Mouse (Mus musculus): ENCODE measurements around the gene Abi3bp. TPM values are rescaled to one million over a fixed set of nuclear protein-coding genes. Genes with fewer than 3 reads are reported as not detected.
A peak's percentile ranks its signal among the peaks of the same experiment; 100 is the strongest.

The Abi3bp gene
- 18.9 and 21.3 TPM in 2 replicates for polyA plus RNA-seq (2015; fragmentation: Nextera tagmentation; extraction: Ambion mirVana)

- H3K9ac ChIP-seq (ENCODE audit: low read length), result peak within 1 kb of the TSS; percentile 55
- H3K4me3 ChIP-seq (ENCODE audit: low read length), result peak within 1 kb of the TSS; percentile 50
- no peaks in the 10 kb centered on the region for H3K9me3 ChIP-seq (ENCODE audit: control insufficient read depth, low read length)
- peak; percentile 85 for ATAC-seq (ENCODE audit: low read depth)
- H3K27ac ChIP-seq (ENCODE audit: low read length), result peak within 1 kb of the TSS; percentile 75
- no peaks in the 10 kb centered on the region for H3K4me1 ChIP-seq (replicated peaks; ENCODE audit: control insufficient read depth, insufficient read depth, low read length)
- no peaks in the 10 kb centered on the region for H3K36me3 ChIP-seq (ENCODE audit: control insufficient read depth, insufficient read depth, low read length)
- peak within 1 kb of the TSS; percentile 62 for H3K4me2 ChIP-seq (ENCODE audit: low read depth, low read length)
- 18% methylated on average over 11 of the region's 11 CpGs for WGBS
- no peaks in the 10 kb centered on the region for H3K27me3 ChIP-seq (ENCODE audit: control insufficient read depth, insufficient read depth, low read depth, low read length)
These were observed at the start of gene Abi3bp for GRCm38 (mm10) chr16:56477677-56478574. Gene Abi3bp, plus strand, starts transcription at chr16:56477878.

DNA sequence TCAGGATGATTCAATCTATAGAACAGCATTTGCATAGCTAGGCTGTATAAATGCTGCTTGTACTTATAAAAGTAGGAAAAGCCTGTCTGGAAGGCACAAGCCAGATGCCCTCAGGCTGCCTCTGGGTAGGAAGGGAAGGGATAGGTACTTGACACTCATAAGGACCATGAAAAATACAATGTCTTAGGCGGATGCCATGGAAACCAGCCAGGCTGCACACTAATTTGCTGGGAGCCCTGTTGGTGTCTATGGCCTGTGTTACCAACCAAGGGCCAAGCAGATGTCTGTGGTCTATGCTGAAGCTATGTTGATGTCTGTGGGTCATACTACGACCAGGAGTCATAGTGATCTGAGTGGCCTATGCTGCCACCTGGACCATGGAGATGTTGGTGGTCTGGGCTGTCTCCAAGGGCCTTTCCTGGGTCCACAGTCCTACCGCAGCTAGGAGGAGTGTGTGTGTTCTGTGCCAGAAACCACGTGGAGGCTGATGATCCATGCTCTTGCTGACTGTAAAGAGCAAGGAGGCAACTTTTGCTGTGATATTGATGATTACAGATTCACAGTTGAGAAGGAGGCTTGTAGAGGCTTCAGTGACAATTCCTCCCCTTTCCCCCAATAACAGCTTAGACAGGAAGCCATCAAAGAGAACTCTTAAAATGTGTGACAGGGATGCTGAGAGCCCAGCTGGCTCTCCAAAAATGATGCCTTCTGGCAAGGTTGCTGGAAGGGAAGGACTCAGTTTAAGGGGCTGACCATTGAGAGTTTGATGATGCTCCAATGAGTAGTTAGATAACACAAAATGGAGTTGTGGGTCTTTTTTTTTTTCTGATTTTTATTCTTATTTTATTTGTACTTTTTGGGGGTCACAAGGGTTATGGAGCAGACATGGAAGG lies 42.1 kb upstream of the Abi3bp start:
- Histone ChIP-seq H3K9ac (ENCODE audit: low read length) (no peak overlapping the region), H3K4me1 (replicated peaks; ENCODE audit: control insufficient read depth, insufficient read depth, low read length) (no peaks in the 10 kb centered on the region), H3K9me3 (ENCODE audit: control insufficient read depth, low read length) (no peaks in the 10 kb centered on the region), H3K27ac (ENCODE audit: low read length) (no peak overlapping the region), H3K4me3 (ENCODE audit: low read length) (no peak overlapping the region), H3K4me2 (ENCODE audit: low read depth, low read length) (no peak overlapping the region), H3K27me3 (ENCODE audit: control insufficient read depth, insufficient read depth, low read depth, low read length) (no peaks in the 10 kb centered on the region), H3K36me3 (ENCODE audit: control insufficient read depth, insufficient read depth, low read length) (no peaks in the 10 kb centered on the region)
- 67% methylated on average over 4 of the region's 4 CpGs for WGBS
- ATAC-seq (ENCODE audit: low read depth), result no peak

DNA sequence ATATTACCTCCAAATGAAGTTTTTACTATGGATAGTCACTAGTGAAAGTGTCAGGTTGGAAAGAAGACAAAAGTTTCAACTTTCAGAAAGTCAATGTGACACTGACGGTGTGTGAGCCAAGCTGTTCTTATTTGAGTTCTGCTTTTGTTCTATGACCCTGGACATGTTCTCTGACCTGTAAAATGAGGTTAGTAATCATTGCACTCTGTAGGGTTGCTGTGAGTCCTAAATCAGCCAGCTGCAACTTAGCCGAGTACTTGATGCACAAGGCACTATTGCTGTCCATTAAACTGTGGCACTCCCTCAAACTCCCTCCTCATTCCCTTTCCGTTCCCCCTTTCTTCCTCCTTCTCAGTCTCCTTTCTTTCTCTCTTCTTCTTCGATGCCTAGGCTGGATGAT lies 37.4 kb upstream of the Abi3bp start:
- Histone ChIP-seq H3K4me3 (ENCODE audit: low read length) (no peak overlapping the region), H3K4me1 (replicated peaks; ENCODE audit: control insufficient read depth, insufficient read depth, low read length) (no peaks in the 10 kb centered on the region), H3K9me3 (ENCODE audit: control insufficient read depth, low read length) (no peaks in the 10 kb centered on the region), H3K4me2 (ENCODE audit: low read depth, low read length) (no peak overlapping the region), H3K27ac (ENCODE audit: low read length) (no peak overlapping the region), H3K36me3 (ENCODE audit: control insufficient read depth, insufficient read depth, low read length) (no peaks in the 10 kb centered on the region), H3K27me3 (ENCODE audit: control insufficient read depth, insufficient read depth, low read depth, low read length) (no peaks in the 10 kb centered on the region), H3K9ac (ENCODE audit: low read length) (no peak overlapping the region)
- WGBS, result 88% methylated on average over 4 of the region's 4 CpGs
- ATAC-seq (ENCODE audit: low read depth), result no peak

DNA sequence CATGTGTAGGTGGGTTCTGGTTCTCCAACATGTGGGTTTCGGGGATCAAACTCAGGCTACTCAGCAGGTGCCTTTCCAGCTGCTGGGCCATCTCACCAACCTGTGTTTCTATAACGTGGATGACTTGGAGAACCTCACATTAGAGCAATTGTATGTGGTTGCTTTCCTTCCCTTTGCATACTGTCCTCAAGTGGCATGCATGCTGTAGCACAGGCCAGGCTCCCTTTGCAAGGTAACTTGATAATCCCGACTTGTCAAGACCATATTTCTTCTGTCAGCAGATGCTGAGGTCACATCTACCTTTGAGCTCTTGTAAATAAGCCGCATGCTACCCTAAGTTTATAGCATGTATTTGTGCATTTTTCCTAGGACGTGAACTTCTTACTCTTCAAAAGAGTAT lies 36.6 kb upstream of the Abi3bp start:
- Histone ChIP-seq H3K9me3 (ENCODE audit: control insufficient read depth, low read length) (no peaks in the 10 kb centered on the region), H3K36me3 (ENCODE audit: control insufficient read depth, insufficient read depth, low read length) (no peaks in the 10 kb centered on the region), H3K4me2 (ENCODE audit: low read depth, low read length) (no peak overlapping the region), H3K4me3 (ENCODE audit: low read length) (no peak overlapping the region), H3K9ac (ENCODE audit: low read length) (no peak overlapping the region), H3K4me1 (replicated peaks; ENCODE audit: control insufficient read depth, insufficient read depth, low read length) (no peaks in the 10 kb centered on the region), H3K27ac (ENCODE audit: low read length) (no peak overlapping the region), H3K27me3 (ENCODE audit: control insufficient read depth, insufficient read depth, low read depth, low read length) (no peaks in the 10 kb centered on the region)
- 71% methylated on average over 5 of the region's 5 CpGs for WGBS
- ATAC-seq (ENCODE audit: low read depth), result no peak

- WGBS, result 44% methylated on average over 7 of the region's 7 CpGs
- ATAC-seq (ENCODE audit: low read depth), result no peak
- Histone ChIP-seq H3K9ac (ENCODE audit: low read length) (no peak overlapping the region), H3K27ac (ENCODE audit: low read length) (no peak overlapping the region), H3K4me2 (ENCODE audit: low read depth, low read length) (no peak overlapping the region), H3K9me3 (ENCODE audit: control insufficient read depth, low read length) (no peaks in the 10 kb centered on the region), H3K36me3 (ENCODE audit: control insufficient read depth, insufficient read depth, low read length) (no peaks in the 10 kb centered on the region), H3K4me1 (replicated peaks; ENCODE audit: control insufficient read depth, insufficient read depth, low read length) (no peaks in the 10 kb centered on the region), H3K27me3 (ENCODE audit: control insufficient read depth, insufficient read depth, low read depth, low read length) (no peaks in the 10 kb centered on the region), H3K4me3 (ENCODE audit: low read length) (no peak overlapping the region)
These were observed 35.9 kb upstream of the Abi3bp start for GRCm38 (mm10) chr16:56441658-56442344.

DNA sequence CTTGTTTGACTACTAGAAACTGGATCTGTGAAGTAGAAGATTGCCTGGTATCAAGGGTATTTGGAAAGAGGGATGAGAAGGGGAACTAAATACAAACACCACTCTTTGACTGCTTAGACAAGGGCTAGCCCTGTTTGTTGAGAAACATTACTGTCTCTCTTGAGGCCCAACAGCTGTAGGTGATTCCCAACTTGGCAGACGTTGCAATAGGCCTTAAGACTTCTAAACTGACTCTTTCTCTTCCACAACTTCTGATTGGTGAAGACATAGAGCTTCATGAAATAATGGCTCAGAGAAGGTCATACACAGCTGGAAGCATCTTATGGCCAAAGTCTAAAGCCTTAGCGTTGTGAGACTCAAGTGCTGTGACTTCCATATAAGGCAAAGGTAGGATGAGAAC lies 26.2 kb upstream of the Abi3bp start:
- Histone ChIP-seq H3K4me1 (replicated peaks; ENCODE audit: control insufficient read depth, insufficient read depth, low read length) (no peaks in the 10 kb centered on the region), H3K4me2 (ENCODE audit: low read depth, low read length) (no peak overlapping the region), H3K9ac (ENCODE audit: low read length) (no peak overlapping the region), H3K27ac (ENCODE audit: low read length) (no peak overlapping the region), H3K27me3 (ENCODE audit: control insufficient read depth, insufficient read depth, low read depth, low read length) (no peaks in the 10 kb centered on the region), H3K9me3 (ENCODE audit: control insufficient read depth, low read length) (peaks cover 3% of the 10 kb centered on the region; the same call in 1 of the 2 replicates), H3K4me3 (ENCODE audit: low read length) (no peak overlapping the region), H3K36me3 (ENCODE audit: control insufficient read depth, insufficient read depth, low read length) (no peaks in the 10 kb centered on the region)
- no peak for ATAC-seq (ENCODE audit: low read depth)
- WGBS, result 52% methylated on average over 2 of the region's 2 CpGs

- Histone ChIP-seq H3K9ac (ENCODE audit: low read length) (no peak overlapping the region), H3K4me2 (ENCODE audit: low read depth, low read length) (no peak overlapping the region), H3K27ac (ENCODE audit: low read length) (no peak overlapping the region), H3K36me3 (ENCODE audit: control insufficient read depth, insufficient read depth, low read length) (no peaks in the 10 kb centered on the region), H3K9me3 (ENCODE audit: control insufficient read depth, low read length) (peaks cover 3% of the 10 kb centered on the region; the same call in 1 of the 2 replicates), H3K27me3 (ENCODE audit: control insufficient read depth, insufficient read depth, low read depth, low read length) (no peaks in the 10 kb centered on the region), H3K4me1 (replicated peaks; ENCODE audit: control insufficient read depth, insufficient read depth, low read length) (no peaks in the 10 kb centered on the region), H3K4me3 (ENCODE audit: low read length) (no peak overlapping the region)
- 63% methylated on average over 1 of the region's 1 CpGs for WGBS
- ATAC-seq (ENCODE audit: low read depth), result no peak
These were observed 25.8 kb upstream of the Abi3bp start for GRCm38 (mm10) chr16:56451923-56452322.

GRCm38 (mm10) chr16:56458052-56458754 lies 19.5 kb upstream of the Abi3bp start:
- Histone ChIP-seq H3K9me3 (ENCODE audit: control insufficient read depth, low read length) (no peaks in the 10 kb centered on the region), H3K9ac (ENCODE audit: low read length) (no peak overlapping the region), H3K27ac (ENCODE audit: low read length) (peak overlapping the region; percentile 15), H3K27me3 (ENCODE audit: control insufficient read depth, insufficient read depth, low read depth, low read length) (no peaks in the 10 kb centered on the region), H3K4me1 (replicated peaks; ENCODE audit: control insufficient read depth, insufficient read depth, low read length) (no peaks in the 10 kb centered on the region; the same call in 1 of the 2 replicates), H3K4me2 (ENCODE audit: low read depth, low read length) (peak overlapping the region; percentile 25), H3K36me3 (ENCODE audit: control insufficient read depth, insufficient read depth, low read length) (no peaks in the 10 kb centered on the region), H3K4me3 (ENCODE audit: low read length) (no peak overlapping the region; the same call in 1 of the 2 replicates)
- peak; percentile 89 for ATAC-seq (ENCODE audit: low read depth)
- 29% methylated on average over 8 of the region's 8 CpGs for WGBS

All from lung, embryonic 16.5 days (tissue).